Mouse (Mus musculus) G1E (cell line): ENCODE results near the gene Rpl31.

Experiments
- CTCF ChIP-seq: IDR thresholded peaks from 2 replicates; pipeline ENCODE4 v1.5.1; 2012; ENCODE audit warnings: low read depth, low read length, inconsistent platforms, mixed read lengths
- GATA1 ChIP-seq: IDR thresholded peaks from 2 replicates; pipeline ENCODE4 v1.6.1; 2012; ENCODE audit warnings: borderline replicate concordance, low read length, inconsistent platforms, mixed read lengths
- GATA2 ChIP-seq: IDR thresholded peaks from 2 replicates; pipeline ENCODE4 v1.6.1; 2012; ENCODE audit warnings: low read depth, low read length, inconsistent platforms, borderline replicate concordance

GRCm38 (mm10) chr1:39341807-39342206 lies 25.8 kb upstream of the Rpl31 start:
- TF ChIP-seq CTCF: no peak
- TF ChIP-seq GATA2: no peak
- TF ChIP-seq GATA1: no peak
